Mouse (Mus musculus): ENCODE measurements around the gene Tmbim4. TPM values are rescaled to one million over a fixed set of nuclear protein-coding genes. Genes with fewer than 3 reads are reported as not detected.
"Not testable (repeated sequence)": the region's sequence is repeated elsewhere in the genome, so short reads cannot be mapped to it uniquely, and the experiment has no call there.

Tmbim4 gene
- total RNA-seq, 2 experiments from 2014 or later, result 41.2 to 46.1 TPM

GRCm38 (mm10) chr10:120193255-120193654 is 8.1 kb upstream of the Tmbim4 start:
- intact Hi-C loops (cut with DNase I), result no loop called here
- DNase-seq, result no peak

GRCm38 (mm10) chr10:120197061-120197835 is 4.1 kb upstream of the Tmbim4 start:
- no peak for DNase-seq
- intact Hi-C loops (cut with DNase I), result no loop called here

DNA sequence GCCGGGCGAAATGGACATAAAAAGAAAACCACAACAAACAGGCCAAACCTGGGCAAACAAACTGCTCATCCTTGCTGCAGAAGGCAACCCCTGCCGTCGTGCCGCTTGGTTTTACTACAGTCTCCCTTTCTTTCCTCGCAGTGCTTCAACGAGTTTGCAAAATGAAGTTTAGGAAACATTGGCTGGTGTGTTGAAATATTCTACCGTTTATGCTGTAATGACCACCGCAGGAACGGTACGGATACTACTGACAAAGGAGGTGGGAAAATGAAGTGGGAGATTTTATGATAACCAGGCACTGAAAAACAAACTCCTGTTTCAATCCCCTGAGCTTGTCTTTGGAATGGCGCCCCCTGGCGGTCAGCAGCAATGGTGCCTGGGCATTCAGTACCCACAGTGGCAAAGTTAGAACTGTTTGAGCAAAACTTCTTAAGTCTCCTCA is 592 bp downstream of the Tmbim4 start, which contains the start of gene Irak3:
Gene Irak3, minus strand, starts transcription at position 170 of the 442 bp plus-strand sequence.
- DNase-seq, result peak; percentile 86
- intact Hi-C loops (cut with DNase I), result loop anchor here (10.0 kb wide), 1 partner anchor 407 kb away; no protein-coding TSS in a partner anchor

DNA sequence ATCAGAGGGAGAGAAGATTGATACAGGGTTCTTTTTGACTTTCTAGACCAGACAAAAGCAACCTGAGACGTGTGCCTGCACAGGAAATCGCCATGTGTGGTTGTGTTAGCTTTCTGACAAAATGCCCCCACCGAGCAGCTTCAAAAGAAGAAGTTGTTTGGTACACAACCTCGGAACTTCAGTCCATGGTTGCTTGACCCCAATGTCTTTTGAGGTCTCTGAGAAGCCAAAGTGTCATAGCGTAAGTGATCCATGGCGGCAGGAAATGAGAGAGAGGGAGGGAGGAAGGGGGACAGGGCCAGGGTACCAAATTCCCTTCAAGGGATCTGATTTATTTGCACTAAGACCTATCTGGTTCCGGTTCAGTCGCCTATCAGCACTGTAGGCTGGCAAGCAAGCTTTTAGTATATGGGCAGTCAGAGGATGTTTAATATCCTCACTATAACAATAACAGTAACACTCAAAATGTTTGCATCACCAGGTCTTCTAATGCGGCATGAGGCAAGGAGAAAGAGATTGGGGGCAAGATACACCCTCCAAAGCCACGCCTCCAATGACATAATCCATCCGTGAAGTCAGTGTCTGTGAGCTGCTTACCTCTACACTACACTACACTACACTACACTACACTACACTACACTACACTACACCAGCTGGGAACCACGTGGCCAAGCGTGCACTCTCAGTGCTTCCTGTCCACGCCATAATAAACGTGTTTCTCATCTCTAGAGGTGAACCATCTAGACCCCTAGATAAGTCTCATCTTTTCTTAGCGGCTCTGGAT is 1.3 kb downstream of the Tmbim4 start:
- DNase-seq, result no peak
- intact Hi-C loops (cut with DNase I), result loop anchor here (10.0 kb wide), 1 partner anchor 408 kb away; no protein-coding TSS in a partner anchor

DNA sequence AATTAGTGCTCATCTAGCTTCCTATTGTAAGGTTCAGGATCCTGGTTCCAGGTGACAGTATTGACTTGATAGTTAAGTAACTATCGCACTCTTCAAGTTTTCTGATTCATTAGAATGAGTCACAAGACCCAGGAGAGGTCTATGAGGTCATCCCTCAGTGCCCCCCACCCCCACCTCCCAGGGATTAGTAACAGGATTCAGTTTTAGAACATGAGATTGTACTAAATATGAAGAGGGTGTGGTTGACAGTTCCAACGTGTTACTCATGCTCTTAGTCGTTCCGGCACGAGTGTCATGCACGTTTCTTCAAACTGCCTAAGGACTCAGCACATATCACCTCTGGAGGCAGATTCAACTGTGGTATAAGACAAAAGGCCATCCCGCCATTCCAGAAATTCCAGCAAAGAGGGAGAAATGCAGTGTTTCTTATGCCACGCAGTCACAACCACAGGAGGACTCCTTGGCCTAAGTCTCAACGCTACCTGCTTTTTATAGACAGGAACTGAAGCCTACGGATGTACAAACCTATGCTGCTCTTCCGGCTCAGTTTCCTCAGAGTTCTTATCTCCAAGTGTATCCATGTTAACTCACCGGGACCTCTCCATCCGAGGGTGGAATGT is 3.3 kb downstream of the Tmbim4 start:
- intact Hi-C loops (cut with DNase I), result loop anchor here (10.0 kb wide), 1 partner anchor 410 kb away; no protein-coding TSS in a partner anchor
- DNase-seq, result no peak

- no peak for DNase-seq
- intact Hi-C loops (cut with DNase I), result loop anchor here (10.0 kb wide), 1 partner anchor 413 kb away; no protein-coding TSS in a partner anchor
Observed at GRCm38 (mm10) chr10:120208015-120208414, 6.6 kb downstream of the Tmbim4 start.

DNA sequence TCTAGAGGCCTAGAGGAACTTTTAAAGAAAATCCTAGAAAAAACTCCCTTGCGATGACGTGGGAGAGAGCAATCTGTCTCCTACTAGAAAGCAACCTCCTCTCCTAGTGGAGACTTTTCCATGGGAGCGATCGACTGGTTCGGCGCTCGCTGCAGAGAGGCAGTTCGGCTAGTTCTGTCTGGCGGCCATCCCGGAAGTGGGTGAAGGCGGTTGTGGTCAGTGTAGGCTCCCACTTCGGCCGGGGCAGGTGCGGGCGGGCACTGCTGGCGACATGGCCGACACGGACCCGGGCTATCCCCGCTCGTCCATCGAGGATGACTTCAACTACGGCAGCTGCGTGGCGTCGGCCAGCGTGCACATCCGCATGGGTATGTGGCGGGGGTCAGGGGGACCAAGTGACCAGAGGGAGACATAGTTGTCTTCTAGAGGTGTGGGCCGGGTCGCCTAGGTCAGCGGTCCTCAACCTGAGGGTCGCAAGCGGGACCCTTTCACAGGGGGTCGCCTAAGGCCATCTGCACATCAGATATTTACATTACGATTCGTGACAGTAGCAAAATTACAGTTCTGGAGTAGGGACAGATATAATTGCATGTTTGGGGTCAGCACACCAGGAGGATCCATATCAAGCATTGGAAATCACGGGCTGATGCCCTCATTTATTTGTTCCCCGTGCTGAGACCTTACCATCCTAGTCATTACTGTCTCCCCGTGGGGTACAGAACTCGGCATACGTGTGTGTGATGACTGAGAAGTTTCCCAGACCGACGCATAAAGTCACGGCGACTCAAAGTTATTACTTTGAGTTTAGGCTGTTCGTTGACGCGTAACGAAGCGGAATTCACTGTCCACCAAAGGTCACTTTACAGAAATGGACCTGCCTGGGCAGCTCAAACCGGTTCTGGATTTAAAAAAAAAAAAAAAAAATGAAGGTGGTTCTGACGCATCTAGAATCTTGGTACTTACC is 7.5 kb downstream of the Tmbim4 start:
- DNase-seq, result peak; percentile 90
- intact Hi-C loops (cut with DNase I), result loop anchor here (10.0 kb wide), 1 partner anchor 414 kb away; no protein-coding TSS in a partner anchor

GRCm38 (mm10) chr10:120209539-120209925 is 8.1 kb downstream of the Tmbim4 start:
- intact Hi-C loops (cut with DNase I), result loop anchor here (10.0 kb wide), 1 partner anchor 415 kb away; no protein-coding TSS in a partner anchor
- no peak for DNase-seq

- intact Hi-C loops (cut with DNase I), result no loop called here
- DNase-seq, result no peak
Observed at GRCm38 (mm10) chr10:120210096-120210495, 8.7 kb downstream of the Tmbim4 start.

DNA sequence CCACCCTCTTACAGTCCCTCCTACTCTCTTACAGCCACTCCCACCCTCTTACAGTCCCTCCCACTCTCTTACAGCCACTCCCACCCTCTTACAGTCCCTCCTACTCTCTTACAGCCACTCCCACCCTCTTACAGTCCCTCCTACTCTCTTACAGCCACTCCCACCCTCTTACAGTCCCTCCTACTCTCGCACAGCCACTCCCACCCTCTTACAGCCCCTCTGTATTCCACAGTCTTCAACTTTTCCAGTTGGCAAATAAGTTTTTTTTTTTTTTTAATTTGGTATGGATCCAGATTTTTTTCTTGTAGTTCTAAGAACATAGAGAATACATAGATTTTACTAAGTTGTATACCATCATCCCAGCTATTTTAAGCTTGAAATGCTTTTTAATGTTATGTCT is 15.7 kb downstream of the Tmbim4 start:
- intact Hi-C loops (cut with DNase I); DNase-seq: not testable (repeated sequence)

DNA sequence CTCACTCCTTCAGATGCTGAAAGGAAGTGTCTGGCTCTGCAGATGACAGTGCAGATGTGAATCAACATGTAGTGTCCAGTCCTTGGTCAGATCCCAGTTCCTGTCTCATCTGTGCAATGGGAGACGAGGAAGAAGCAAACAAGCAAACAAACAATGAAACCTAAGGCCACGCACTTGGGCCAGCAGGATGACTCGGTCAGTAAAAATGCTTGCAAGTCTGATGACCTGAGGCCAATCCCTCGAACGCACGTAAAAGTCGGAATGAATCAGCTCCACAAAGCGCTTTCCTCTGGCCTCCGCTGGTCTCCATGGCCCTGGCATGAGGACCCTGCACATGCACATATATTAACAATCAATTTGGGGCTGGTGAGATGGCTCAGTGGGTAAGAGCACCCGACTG is 17.6 kb downstream of the Tmbim4 start:
- intact Hi-C loops (cut with DNase I), result no loop called here

GRCm38 (mm10) chr10:120219578-120220359 is 18.4 kb downstream of the Tmbim4 start:
- no peak for DNase-seq
- intact Hi-C loops (cut with DNase I), result no loop called here

More for the DNA sequence above, 17.6 kb downstream of the Tmbim4 start:
- no peak for DNase-seq

DNA sequence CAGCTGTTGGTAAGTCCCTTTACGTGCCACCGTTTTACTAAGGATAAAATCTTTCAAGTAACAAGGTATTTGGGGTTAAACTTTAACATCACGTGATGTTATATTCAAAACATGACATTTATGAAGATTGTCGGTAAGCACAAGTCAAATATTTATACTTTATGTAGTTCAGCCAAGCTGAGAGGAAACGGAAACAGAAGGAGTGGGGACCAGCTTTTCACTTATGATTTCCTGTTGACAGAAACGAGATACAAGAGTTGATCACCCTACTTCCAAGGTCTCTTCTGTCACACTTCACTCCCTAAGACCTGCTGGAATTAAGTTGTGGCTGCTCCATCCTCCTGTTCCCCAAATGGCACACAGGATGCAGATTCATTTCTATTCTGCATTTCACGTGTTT is 19.4 kb downstream of the Tmbim4 start:
- DNase-seq, result no peak
- intact Hi-C loops (cut with DNase I), result no loop called here

GRCm38 (mm10) chr10:120226871-120227661 is 25.7 kb downstream of the Tmbim4 start, which contains the start of gene Llph:
Gene Llph (plus strand): TSS chr10:120227070.
- intact Hi-C loops (cut with DNase I), result no loop called here
- peak; percentile 85 for DNase-seq

DNA sequence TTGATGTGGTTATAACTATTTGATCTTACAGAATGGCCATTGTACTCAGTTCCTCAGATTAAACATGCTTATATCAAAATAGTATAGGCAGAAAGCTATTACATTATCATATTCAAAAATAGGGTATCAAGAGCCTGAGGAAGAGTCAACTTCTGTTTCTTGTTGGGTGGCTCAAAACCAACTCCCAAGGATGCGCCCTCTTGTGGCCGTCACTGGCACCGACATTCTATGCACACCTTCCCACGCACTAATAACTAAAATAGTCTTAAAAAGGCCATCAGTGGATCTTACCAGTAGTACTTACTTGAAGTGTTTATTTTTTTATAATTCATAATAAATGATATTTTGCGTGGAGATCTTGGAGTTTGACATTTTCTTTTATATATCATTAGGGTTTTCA is 30.3 kb downstream of the Tmbim4 start:
- intact Hi-C loops (cut with DNase I), result loop anchor here (10.0 kb wide), 1 partner anchor 1023 kb away; no protein-coding TSS in a partner anchor
- peak; percentile 67 for DNase-seq

- DNase-seq, result peak; percentile 56
- intact Hi-C loops (cut with DNase I), result loop anchor here (10.0 kb wide), 1 partner anchor 1021 kb away; no protein-coding TSS in a partner anchor
Observed at GRCm38 (mm10) chr10:120233655-120234367, 32.4 kb downstream of the Tmbim4 start.

DNA sequence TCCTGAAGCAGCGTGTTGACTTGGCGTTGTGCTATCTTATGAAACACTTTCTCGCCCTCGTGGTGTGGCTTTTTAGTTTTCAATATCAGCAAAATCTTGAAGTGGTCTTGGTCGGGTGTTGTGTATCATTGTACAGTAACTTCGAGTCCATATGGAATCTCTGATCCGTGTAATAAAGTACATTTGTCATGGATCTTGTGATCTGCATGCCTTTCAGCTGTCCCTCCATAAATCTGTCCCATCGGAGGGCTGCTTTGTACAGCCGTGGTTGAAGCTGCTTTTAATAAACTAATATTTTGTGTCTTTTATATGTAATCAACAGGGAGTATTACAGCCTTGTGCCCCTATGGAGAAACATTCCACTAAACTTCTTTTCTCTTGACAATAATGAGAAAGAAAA is 35.5 kb downstream of the Tmbim4 start:
- intact Hi-C loops (cut with DNase I), result loop anchor here (5.0 to 10.0 kb wide), 2 partner anchors 625 to 1018 kb away; no protein-coding TSS in a partner anchor
- no peak for DNase-seq

All from left cerebral cortex, postnatal 4 days (tissue).